Mouse (Mus musculus): ENCODE data around the gene Elane.

DNA sequence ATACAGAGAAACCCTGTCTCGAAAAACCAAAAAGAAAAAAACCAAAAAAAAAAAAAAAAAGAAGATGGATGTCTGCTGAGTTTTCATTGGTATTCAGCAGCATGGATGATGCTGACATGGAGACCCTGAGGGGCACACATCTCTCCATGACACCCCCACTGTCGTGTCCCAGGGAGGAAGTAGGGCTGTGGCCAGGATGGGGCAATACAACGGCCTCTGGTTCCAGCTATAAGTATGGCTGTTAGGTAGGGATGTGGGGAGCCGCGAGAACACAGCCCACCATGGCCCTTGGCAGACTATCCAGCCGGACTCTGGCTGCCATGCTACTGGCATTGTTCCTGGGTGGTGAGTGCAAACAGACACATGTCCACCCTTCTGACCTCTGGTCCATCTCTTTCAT, at the start of gene Elane:
- TF ChIP-seq EP300 (IDR thresholded peaks at IDR 0.05; ENCODE audit: insufficient read depth, low read depth, low read length) (no peak), POLR2A (IDR thresholded peaks at IDR 0.05; ENCODE audit: insufficient read depth, low read length) (no peak)

Measured in ES-Bruce4 (cell line).